Mouse (Mus musculus) ES-Bruce4 (cell line): ENCODE results near the gene Atg14.
"Not testable (repeated sequence)": the region's sequence is repeated elsewhere in the genome, so short reads cannot be mapped to it uniquely, and the experiment has no call there.

Experiments
- EP300 ChIP-seq: IDR thresholded peaks from 2 replicates; pipeline ENCODE4 v1.6.1; 2011; ENCODE audit warnings: low read depth, low read length; ENCODE audit not compliant: insufficient read depth
- POLR2A ChIP-seq: IDR thresholded peaks from one replicate; pipeline ENCODE4 v1.8.1; 2011; ENCODE audit warnings: low read length; ENCODE audit not compliant: insufficient read depth

DNA sequence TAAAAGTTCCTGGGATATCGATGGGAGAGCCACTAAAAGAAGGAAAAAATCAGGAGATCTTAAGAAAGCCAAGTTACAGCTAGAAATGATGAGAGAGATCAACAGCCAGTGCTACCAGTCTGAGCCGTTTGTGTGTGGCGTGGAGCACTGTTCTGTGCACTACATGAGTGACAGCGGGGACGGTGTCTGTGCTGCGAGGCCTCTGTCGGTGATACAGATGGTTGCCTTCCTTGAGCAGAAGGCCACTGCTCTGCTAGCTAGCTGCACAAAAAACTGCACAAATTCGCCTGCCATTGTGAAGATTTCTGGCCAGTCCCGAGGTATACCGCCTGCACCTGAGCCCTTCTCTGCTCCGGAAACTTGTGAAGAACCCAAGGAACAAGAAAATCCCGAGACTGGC lies 40.9 kb downstream of the Atg14 start:
- not testable (repeated sequence) for TF ChIP-seq POLR2A, EP300
